Comparison of ENCODE assay signal across 18 mouse cellular contexts in genomic region chr10:58928952-58929442, GRCm38 (mm10).
DNase-seq lines count a peak whose midpoint lies in the region; ATAC-seq and TF ChIP-seq lines count a peak whose summit lies in the region.
"Had no signal": no experiment of that assay in that cellular context is flagged by ENCODE, and none has a peak within 500 bp of the region (broad histone marks: within the 10 kb centered on the region; RNA-seq: fewer than 3 reads in every experiment).

No protein-coding gene starts in this region.

- ATAC-seq in kidney, embryonic 16.5 days (ENCODE audit: low FRiP score, low TSS enrichment): peak; percentile 85
- ATAC-seq in midbrain, postnatal 0 days (ENCODE audit: low FRiP score): peak; percentile 57
- ATAC-seq: intestine, embryonic 15.5 days; liver, postnatal 0 days had no signal

- no peak for TF ChIP-seq POLR2A in thymus, adult 2 months (IDR thresholded peaks at IDR 0.05; ENCODE audit: control insufficient read depth, extremely low read depth, insufficient read depth, low read length, poor library complexity)

- WGBS in kidney, embryonic 16.5 days: 32% methylated on average over 5 of the region's 5 CpGs
- WGBS in midbrain, postnatal 0 days: 50% methylated on average over 5 of the region's 5 CpGs
- WGBS in midbrain, embryonic 10.5 days: 50% methylated on average over 5 of the region's 5 CpGs
- 77% methylated on average over 5 of the region's 5 CpGs for WGBS in thymus, adult 2 months

- no peak overlapping the region for H3K4me3 ChIP-seq in kidney, embryonic 16.5 days (ENCODE audit: low read length)
- H3K4me3 ChIP-seq in midbrain, postnatal 0 days (ENCODE audit: low read depth, low read length): no peak overlapping the region
- H3K4me3 ChIP-seq in midbrain, embryonic 10.5 days: no peak overlapping the region
- H3K4me3 ChIP-seq in thymus, adult 2 months (ENCODE audit: control insufficient read depth, insufficient read depth, low read length): no peak overlapping the region
- H3K4me3 ChIP-seq: embryonic facial prominence, embryonic 13.5 days; intestine, embryonic 15.5 days; limb, embryonic 13.5 days; megakaryocyte, embryonic 14.5 days; myocyte had no signal

- DNase-seq in cerebellum, postnatal 14 days: peak; percentile 37 to 39
- DNase-seq in cerebellum, postnatal 25 days: no peak
- DNase-seq in kidney, adult 9 months: no peak
- DNase-seq in midbrain, postnatal 0 days (ENCODE audit: low spot score): peak; percentile 66
- no peak for DNase-seq in midbrain, embryonic 10.5 days (ENCODE audit: low spot score)
- DNase-seq in thymus, adult 2 months: no peak
- no peak for DNase-seq in right cerebral cortex, postnatal 25 days
- DNase-seq: gastrocnemius, postnatal 25 days; heart, postnatal 14 days; liver, postnatal 0 days; right cerebral cortex, adult 18-20 months; thymus, postnatal 25 days had no signal

- H3K27me3 ChIP-seq in kidney, embryonic 16.5 days (ENCODE audit: insufficient read depth, low read length): no peaks in the 10 kb centered on the region
- H3K27me3 ChIP-seq in midbrain, postnatal 0 days (ENCODE audit: insufficient read depth, low read length): no peaks in the 10 kb centered on the region
- peaks cover 4% of the 10 kb centered on the region; the same call in 1 of the 2 replicates for H3K27me3 ChIP-seq in midbrain, embryonic 10.5 days (ENCODE audit: low read depth, poor library complexity, severe bottlenecking)
- H3K27me3 ChIP-seq in thymus, adult 2 months (ENCODE audit: control insufficient read depth, insufficient read depth, low read length): no peaks in the 10 kb centered on the region
- H3K27me3 ChIP-seq: intestine, embryonic 15.5 days had no signal

- H3K4me1 ChIP-seq in kidney, embryonic 16.5 days (ENCODE audit: insufficient read depth, low read length): peaks cover 33% of the 10 kb centered on the region
- peaks cover 7% of the 10 kb centered on the region; the same call in 1 of the 2 replicates for H3K4me1 ChIP-seq in midbrain, postnatal 0 days (ENCODE audit: insufficient read depth, low read length)
- peaks cover 13% of the 10 kb centered on the region for H3K4me1 ChIP-seq in midbrain, embryonic 10.5 days
- H3K4me1 ChIP-seq in thymus, adult 2 months (replicated peaks; ENCODE audit: control insufficient read depth, insufficient read depth, low read length): no peaks in the 10 kb centered on the region
- H3K4me1 ChIP-seq: intestine, embryonic 15.5 days; megakaryocyte, embryonic 14.5 days had no signal

- TF ChIP-seq CTCF in midbrain, postnatal 0 days (IDR thresholded peaks at IDR 0.05): no peak
- no peak for TF ChIP-seq CTCF in thymus, adult 2 months (IDR thresholded peaks at IDR 0.05; ENCODE audit: borderline replicate concordance, control insufficient read depth, extremely low read depth, insufficient read depth, low read length, poor library complexity)

- H3K36me3 ChIP-seq in kidney, embryonic 16.5 days (ENCODE audit: insufficient read depth, low read length): no peaks in the 10 kb centered on the region
- no peaks in the 10 kb centered on the region for H3K36me3 ChIP-seq in midbrain, postnatal 0 days (ENCODE audit: insufficient read depth, low read length)
- H3K36me3 ChIP-seq in midbrain, embryonic 10.5 days: no peaks in the 10 kb centered on the region
- H3K36me3 ChIP-seq in thymus, adult 2 months (ENCODE audit: control insufficient read depth, insufficient read depth, low read length): no peaks in the 10 kb centered on the region
- H3K36me3 ChIP-seq: embryonic facial prominence, embryonic 13.5 days; intestine, embryonic 15.5 days; limb, embryonic 13.5 days had no signal

- no peaks in the 10 kb centered on the region for H3K9me3 ChIP-seq in kidney, embryonic 16.5 days (ENCODE audit: low read length)
- H3K9me3 ChIP-seq in midbrain, postnatal 0 days (ENCODE audit: low read length): no peaks in the 10 kb centered on the region
- no peaks in the 10 kb centered on the region for H3K9me3 ChIP-seq in midbrain, embryonic 10.5 days (replicated peaks)
- H3K9me3 ChIP-seq: embryonic facial prominence, embryonic 13.5 days; intestine, embryonic 15.5 days; limb, embryonic 13.5 days; megakaryocyte, embryonic 14.5 days had no signal

- no peak overlapping the region for H3K9ac ChIP-seq in kidney, embryonic 16.5 days (replicated peaks; ENCODE audit: low read length)
- no peak overlapping the region for H3K9ac ChIP-seq in midbrain, postnatal 0 days (replicated peaks; ENCODE audit: low read length, poor library complexity, severe bottlenecking)
- H3K9ac ChIP-seq: embryonic facial prominence, embryonic 13.5 days; intestine, embryonic 15.5 days; limb, embryonic 13.5 days; liver, postnatal 0 days had no signal

- H3K4me2 ChIP-seq in kidney, embryonic 16.5 days (replicated peaks; ENCODE audit: low read depth, low read length): no peak overlapping the region
- H3K4me2 ChIP-seq in midbrain, postnatal 0 days (ENCODE audit: low read depth, low read length, poor library complexity, severe bottlenecking): no peak overlapping the region
- H3K4me2 ChIP-seq: embryonic facial prominence, embryonic 13.5 days; intestine, embryonic 15.5 days; limb, embryonic 13.5 days had no signal

- peak overlapping the region; percentile 57; the same call in 1 of the 2 replicates for H3K27ac ChIP-seq in kidney, embryonic 16.5 days (ENCODE audit: low read length)
- no peak overlapping the region for H3K27ac ChIP-seq in midbrain, postnatal 0 days (ENCODE audit: low read depth, low read length)
- no peak overlapping the region for H3K27ac ChIP-seq in midbrain, embryonic 10.5 days (replicated peaks)
- no peak overlapping the region for H3K27ac ChIP-seq in thymus, adult 2 months (ENCODE audit: control insufficient read depth, insufficient read depth, low read length)
- H3K27ac ChIP-seq: embryonic facial prominence, embryonic 13.5 days; intestine, embryonic 15.5 days; limb, embryonic 13.5 days had no signal

Comparison
In these comparisons a context has a peak if more than half of its experiments do, and no peak if none do; other contexts are left out.
1. DNase-seq: peak in cerebellum, postnatal 14 days (2 of 2) and midbrain, postnatal 0 days (single experiment); none in cerebellum, postnatal 25 days (0 of 2), kidney, adult 9 months (single experiment), midbrain, embryonic 10.5 days (single experiment), thymus, adult 2 months (single experiment) and right cerebral cortex, postnatal 25 days (single experiment).